Mouse (Mus musculus) liver, postnatal 0 days (tissue): ENCODE data around the gene Nsun2.
"Not testable (repeated sequence)": the region's sequence is repeated elsewhere in the genome, so short reads cannot be mapped to it uniquely, and the experiment has no call there.

Experiments used
- CTCF ChIP-seq: sonication (generic); IDR thresholded peaks from 2 replicates; pipeline ENCODE4 v1.5.1; 2016; ENCODE audit warnings: antibody characterized with exemption, low read depth
- EP300 ChIP-seq: IDR thresholded peaks from 2 replicates; pipeline ENCODE4 v1.6.1; 2016; ENCODE audit warnings: antibody characterized with exemption, low read depth, mild to moderate bottlenecking

- TF ChIP-seq CTCF = 0 out of 2 replicates have a peak, but pooled peaks have one; percentile 5
- TF ChIP-seq EP300 = not testable (repeated sequence)
Observed at GRCm38 (mm10) chr13:69635836-69636235, 102.3 kb downstream of the Nsun2 start.
